Mouse (Mus musculus): Measurements from ENCODE around the gene Dzip1.

- no peak for TF ChIP-seq POLR2A (IDR thresholded peaks at IDR 0.05; ENCODE audit: control insufficient read depth, extremely low read depth, insufficient read depth, low read length, poor library complexity)
- no peak for TF ChIP-seq CTCF (IDR thresholded peaks at IDR 0.05; ENCODE audit: borderline replicate concordance, control insufficient read depth, extremely low read depth, insufficient read depth, low read length, poor library complexity)
Observed at GRCm38 (mm10) chr14:118930777-118931176, 5.5 kb upstream of the Dzip1 start.

Data from thymus, adult 2 months (tissue).